Mouse (Mus musculus) lung, adult 2 months (tissue): ENCODE measurements at regions not wholly inside any gene's neighbourhood (a gene's known extent, or its start where the extent isn't known, plus 50 kb on each side); places are given as distances from the start of the nearest gene placed in this dataset.

Source experiments
- CTCF ChIP-seq: fragments of 200-500 bp; IDR thresholded peaks from 2 replicates; pipeline ENCODE4 v1.5.1; 2011; ENCODE audit warnings: mild to moderate bottlenecking, low read length, control low read depth; ENCODE audit not compliant: insufficient read depth
- POLR2A ChIP-seq: fragments of 200-500 bp; IDR thresholded peaks from 2 replicates; pipeline ENCODE4 v1.6.1; 2011; ENCODE audit warnings: low read depth, mild to moderate bottlenecking, control low read depth, low read length, borderline replicate concordance; ENCODE audit errors: extremely low read depth

GRCm38 (mm10) chr4:56619054-56619453 is 120.8 kb upstream of the Gm26657 start:
- no peak for TF ChIP-seq CTCF
- TF ChIP-seq POLR2A: no peak
